In genomic region chr5:14641260-14641659, GRCm38 (mm10) we compare ENCODE assay signal across 13 mouse cellular contexts.
DNase-seq lines count a peak whose midpoint lies in the region; ATAC-seq lines count a peak whose summit lies in the region.
"Had no signal": no experiment of that assay in that cellular context is flagged by ENCODE, and none has a peak within 500 bp of the region (broad histone marks: within the 10 kb centered on the region; RNA-seq: fewer than 3 reads in every experiment).

No protein-coding gene starts in this region.

- peak; percentile 94 for DNase-seq in brain, adult 2 months (ENCODE audit: low read depth, low spot score)
- peak; percentile 53 to 73 for DNase-seq in cerebellum, adult 18-20 months
- peak; percentile 78 for DNase-seq in cerebellum, adult 9-11 months
- peak; percentile 33 to 47 for DNase-seq in cerebellum, postnatal 36 days
- DNase-seq in right cerebral cortex, postnatal 14 days: no peak
- no peak for DNase-seq in B cell, adult 2 months
- DNase-seq: adrenal gland, adult 8-10 months; adrenal gland, postnatal 36 days; gastrocnemius, postnatal 14 days; kidney, adult 2 months had no signal

- ATAC-seq in activated CD4-positive, CD25-positive, alpha-beta regulatory T cell, adult 4 months: no peak
- ATAC-seq: forebrain, embryonic 16.5 days; intestine, embryonic 16.5 days had no signal

Comparison
In these comparisons a context has a peak if more than half of its experiments do, and no peak if none do; other contexts are left out.
1. DNase-seq: peak in brain, adult 2 months (single experiment), cerebellum, adult 18-20 months (2 of 2), cerebellum, adult 9-11 months (single experiment) and cerebellum, postnatal 36 days (2 of 2); none in right cerebral cortex, postnatal 14 days (single experiment) and B cell, adult 2 months (0 of 2).